Mouse (Mus musculus): ENCODE measurements at regions not wholly inside any gene's neighbourhood (a gene's known extent, or its start where the extent isn't known, plus 50 kb on each side); places are given as distances from the start of the nearest gene placed in this dataset.

- no peaks in the 10 kb centered on the region for H3K9me3 ChIP-seq (replicated peaks; ENCODE audit: low read length)
- no peak for ATAC-seq (replicated peaks; ENCODE audit: low FRiP score, low read depth)
- H3K4me3 ChIP-seq (replicated peaks; ENCODE audit: low read depth, low read length): no peak overlapping the region
- no peak overlapping the region for H3K9ac ChIP-seq (ENCODE audit: low read depth, low read length)
- no peak for TF ChIP-seq CTCF (IDR thresholded peaks at IDR 0.05; ENCODE audit: low read depth)
- H3K4me2 ChIP-seq (ENCODE audit: low read length): no peak overlapping the region
- H3K36me3 ChIP-seq (ENCODE audit: insufficient read depth, low read length): no peaks in the 10 kb centered on the region
- no peaks in the 10 kb centered on the region for H3K4me1 ChIP-seq (replicated peaks; ENCODE audit: insufficient read depth, low read length)
- no peak overlapping the region for H3K27ac ChIP-seq
- WGBS: 50% methylated on average over 2 of the region's 2 CpGs
- DNase-seq (ENCODE audit: low spot score): no peak
- no peaks in the 10 kb centered on the region for H3K27me3 ChIP-seq (ENCODE audit: insufficient read depth, low read length)
Measured at GRCm38 (mm10) chr1:128782286-128782685, 190.2 kb upstream of the Cxcr4 start.

- Histone ChIP-seq H3K27me3 (ENCODE audit: insufficient read depth, low read length) (no peaks in the 10 kb centered on the region), H3K4me1 (replicated peaks; ENCODE audit: insufficient read depth, low read length) (no peaks in the 10 kb centered on the region), H3K4me2 (ENCODE audit: low read length) (no peak overlapping the region), H3K9me3 (replicated peaks; ENCODE audit: low read length) (no peaks in the 10 kb centered on the region), H3K4me3 (replicated peaks; ENCODE audit: low read depth, low read length) (no peak overlapping the region), H3K27ac (no peak overlapping the region), H3K36me3 (ENCODE audit: insufficient read depth, low read length) (no peaks in the 10 kb centered on the region), H3K9ac (ENCODE audit: low read depth, low read length) (no peak overlapping the region)
- no peak for ATAC-seq (replicated peaks; ENCODE audit: low FRiP score, low read depth)
- no peak for DNase-seq (ENCODE audit: low spot score)
- 63% methylated on average over 7 of the region's 7 CpGs for WGBS
- no peak for TF ChIP-seq CTCF (IDR thresholded peaks at IDR 0.05; ENCODE audit: low read depth)
Measured at GRCm38 (mm10) chr1:128781871-128782270, 189.8 kb upstream of the Cxcr4 start.

- ATAC-seq (replicated peaks; ENCODE audit: low FRiP score, low read depth): no peak
- Histone ChIP-seq H3K9ac (ENCODE audit: low read depth, low read length) (no peak overlapping the region), H3K4me2 (ENCODE audit: low read length) (no peak overlapping the region), H3K27me3 (ENCODE audit: insufficient read depth, low read length) (no peaks in the 10 kb centered on the region), H3K27ac (no peak overlapping the region), H3K4me3 (replicated peaks; ENCODE audit: low read depth, low read length) (no peak overlapping the region), H3K4me1 (replicated peaks; ENCODE audit: insufficient read depth, low read length) (no peaks in the 10 kb centered on the region), H3K36me3 (ENCODE audit: insufficient read depth, low read length) (no peaks in the 10 kb centered on the region), H3K9me3 (replicated peaks; ENCODE audit: low read length) (no peaks in the 10 kb centered on the region)
- 80% methylated on average over 4 of the region's 4 CpGs for WGBS
- TF ChIP-seq CTCF (IDR thresholded peaks at IDR 0.05; ENCODE audit: low read depth): no peak
- no peak for DNase-seq (ENCODE audit: low spot score)
Measured at GRCm38 (mm10) chr1:128781311-128781710, 189.2 kb upstream of the Cxcr4 start.

GRCm38 (mm10) chr1:128779586-128780158, 187.6 kb upstream of the Cxcr4 start:
- no peak overlapping the region for H3K9ac ChIP-seq (ENCODE audit: low read depth, low read length)
- ATAC-seq (replicated peaks; ENCODE audit: low FRiP score, low read depth): no peak
- no peak overlapping the region for H3K4me3 ChIP-seq (replicated peaks; ENCODE audit: low read depth, low read length)
- no peaks in the 10 kb centered on the region for H3K9me3 ChIP-seq (replicated peaks; ENCODE audit: low read length)
- H3K4me1 ChIP-seq (replicated peaks; ENCODE audit: insufficient read depth, low read length): no peaks in the 10 kb centered on the region
- H3K27me3 ChIP-seq (ENCODE audit: insufficient read depth, low read length): no peaks in the 10 kb centered on the region
- H3K4me2 ChIP-seq (ENCODE audit: low read length): no peak overlapping the region
- 45% methylated on average over 4 of the region's 5 CpGs for WGBS
- DNase-seq (ENCODE audit: low spot score): no peak
- TF ChIP-seq CTCF (IDR thresholded peaks at IDR 0.05; ENCODE audit: low read depth): no peak
- no peak overlapping the region for H3K27ac ChIP-seq
- H3K36me3 ChIP-seq (ENCODE audit: insufficient read depth, low read length): no peaks in the 10 kb centered on the region

GRCm38 (mm10) chr1:128772440-128772839, 180.3 kb upstream of the Cxcr4 start:
- Histone ChIP-seq H3K9ac (ENCODE audit: low read depth, low read length) (no peak overlapping the region), H3K27ac (no peak overlapping the region), H3K27me3 (ENCODE audit: insufficient read depth, low read length) (no peaks in the 10 kb centered on the region), H3K36me3 (ENCODE audit: insufficient read depth, low read length) (no peaks in the 10 kb centered on the region), H3K4me1 (replicated peaks; ENCODE audit: insufficient read depth, low read length) (no peaks in the 10 kb centered on the region), H3K4me2 (ENCODE audit: low read length) (no peak overlapping the region), H3K4me3 (replicated peaks; ENCODE audit: low read depth, low read length) (no peak overlapping the region), H3K9me3 (replicated peaks; ENCODE audit: low read length) (no peaks in the 10 kb centered on the region)
- no peak for TF ChIP-seq CTCF (IDR thresholded peaks at IDR 0.05; ENCODE audit: low read depth)
- WGBS: 83% methylated on average over 3 of the region's 3 CpGs
- no peak for DNase-seq (ENCODE audit: low spot score)
- ATAC-seq (replicated peaks; ENCODE audit: low FRiP score, low read depth): no peak

- Histone ChIP-seq H3K9ac (ENCODE audit: low read depth, low read length) (no peak overlapping the region), H3K27me3 (ENCODE audit: insufficient read depth, low read length) (no peaks in the 10 kb centered on the region), H3K9me3 (replicated peaks; ENCODE audit: low read length) (no peaks in the 10 kb centered on the region), H3K27ac (no peak overlapping the region), H3K4me1 (replicated peaks; ENCODE audit: insufficient read depth, low read length) (no peaks in the 10 kb centered on the region), H3K36me3 (ENCODE audit: insufficient read depth, low read length) (no peaks in the 10 kb centered on the region), H3K4me2 (ENCODE audit: low read length) (no peak overlapping the region), H3K4me3 (replicated peaks; ENCODE audit: low read depth, low read length) (no peak overlapping the region)
- no peak for TF ChIP-seq CTCF (IDR thresholded peaks at IDR 0.05; ENCODE audit: low read depth)
- WGBS: 91% methylated on average over 5 of the region's 5 CpGs
- DNase-seq (ENCODE audit: low spot score) (no peak), ATAC-seq (replicated peaks; ENCODE audit: low FRiP score, low read depth) (no peak)
Measured at GRCm38 (mm10) chr1:128770786-128771185, 178.7 kb upstream of the Cxcr4 start.

- H3K36me3 ChIP-seq (ENCODE audit: insufficient read depth, low read length): no peaks in the 10 kb centered on the region
- H3K4me3 ChIP-seq (replicated peaks; ENCODE audit: low read depth, low read length): no peak overlapping the region
- H3K27ac ChIP-seq: no peak overlapping the region
- no peaks in the 10 kb centered on the region for H3K9me3 ChIP-seq (replicated peaks; ENCODE audit: low read length)
- TF ChIP-seq CTCF (IDR thresholded peaks at IDR 0.05; ENCODE audit: low read depth): no peak
- no peak overlapping the region for H3K9ac ChIP-seq (ENCODE audit: low read depth, low read length)
- DNase-seq (ENCODE audit: low spot score) (no peak), ATAC-seq (replicated peaks; ENCODE audit: low FRiP score, low read depth) (no peak)
- 91% methylated on average over 6 of the region's 6 CpGs for WGBS
- H3K4me2 ChIP-seq (ENCODE audit: low read length): no peak overlapping the region
- no peaks in the 10 kb centered on the region for H3K27me3 ChIP-seq (ENCODE audit: insufficient read depth, low read length)
- no peaks in the 10 kb centered on the region for H3K4me1 ChIP-seq (replicated peaks; ENCODE audit: insufficient read depth, low read length)
Measured at GRCm38 (mm10) chr1:128767991-128768390, 175.9 kb upstream of the Cxcr4 start.
